Mouse (Mus musculus) ES-Bruce4 (cell line): ENCODE measurements around the gene Lrrc47.

Experiments used
- CTCF ChIP-seq: IDR thresholded peaks from one replicate; pipeline ENCODE4 v1.8.1; 2011; ENCODE audit warnings: low read depth, low read length
- EP300 ChIP-seq: IDR thresholded peaks from 2 replicates; pipeline ENCODE4 v1.6.1; 2011; ENCODE audit warnings: low read depth, low read length; ENCODE audit not compliant: insufficient read depth
- POLR2A ChIP-seq: IDR thresholded peaks from one replicate; pipeline ENCODE4 v1.8.1; 2011; ENCODE audit warnings: low read length; ENCODE audit not compliant: insufficient read depth

DNA sequence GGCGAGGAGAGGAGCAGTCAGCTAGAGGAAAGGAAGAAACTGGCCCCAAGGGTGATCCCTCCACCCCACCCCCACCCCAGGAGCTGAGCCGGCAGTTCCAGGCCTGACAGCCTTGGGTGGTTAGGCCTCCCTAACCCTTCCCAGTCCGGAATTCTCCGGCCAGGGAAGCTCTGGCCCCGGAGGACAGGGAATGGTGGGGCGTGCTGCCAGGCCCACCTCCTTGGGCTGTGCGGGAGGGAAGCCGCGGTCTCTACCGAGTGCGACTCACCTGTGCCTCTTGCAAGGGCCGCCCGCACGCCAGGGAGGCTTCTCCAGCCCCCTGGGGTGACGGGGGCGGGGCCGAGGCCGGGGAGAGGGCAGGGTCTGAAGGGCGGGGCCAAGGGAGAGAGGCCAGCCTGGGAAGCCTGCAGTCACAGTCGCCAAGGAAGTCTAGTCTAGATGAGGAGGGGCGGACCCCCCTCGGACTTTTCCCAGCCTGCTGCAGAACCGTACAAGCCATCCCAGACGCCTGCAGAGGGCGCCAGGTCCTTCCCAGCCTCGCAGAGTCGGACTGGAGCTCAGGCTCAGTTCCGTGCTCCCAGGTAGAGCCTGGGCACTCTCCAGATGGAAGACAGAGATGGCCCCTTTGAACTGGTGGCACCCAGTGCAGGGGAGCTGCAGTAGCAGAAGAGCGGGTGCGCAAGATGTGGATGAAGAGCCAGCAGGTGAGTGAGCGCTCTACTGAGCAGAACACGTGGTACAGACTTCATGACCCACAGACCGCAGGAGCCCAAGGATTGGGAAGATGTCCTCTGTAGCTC lies 14.3 kb downstream of the Lrrc47 start, which contains the start of gene Smim1:
- no peak for TF ChIP-seq POLR2A
- peak; percentile 76 for TF ChIP-seq CTCF
- no peak for TF ChIP-seq EP300
